In genomic region chr16:14292205-14293199, GRCm38 (mm10) we compare ENCODE assay signal across 8 mouse cellular contexts. TPM values are rescaled to one million over a fixed set of nuclear protein-coding genes. Genes with fewer than 3 reads are reported as not detected.
DNase-seq lines count a peak whose midpoint lies in the region; ATAC-seq and TF ChIP-seq lines count a peak whose summit lies in the region.

No protein-coding gene starts in this region.

- H3K9ac ChIP-seq in ES-E14 (ENCODE audit: insufficient read depth, low read depth, low read length, poor library complexity, severe bottlenecking): peak overlapping the region; percentile 44
- H3K9ac ChIP-seq in midbrain, embryonic 16.5 days (ENCODE audit: low read depth, low read length): peak overlapping the region; percentile 27

- 16% methylated on average over 31 of the region's 31 CpGs for WGBS in midbrain, embryonic 16.5 days

- no peaks in the 10 kb centered on the region for H3K9me3 ChIP-seq in ES-E14 (ENCODE audit: control insufficient read depth, insufficient read depth, low read depth, low read length)
- H3K9me3 ChIP-seq in midbrain, embryonic 16.5 days (replicated peaks; ENCODE audit: control insufficient read depth, low read length, poor library complexity, severe bottlenecking): no peaks in the 10 kb centered on the region

- H3K27ac ChIP-seq in ES-E14 (ENCODE audit: insufficient read depth, low read depth, low read length, poor library complexity, severe bottlenecking): no peak overlapping the region
- H3K27ac ChIP-seq in midbrain, embryonic 16.5 days (ENCODE audit: low read length): no peak overlapping the region

- peak; percentile 32; the same call in 1 of the 2 replicates for ATAC-seq in granulocyte monocyte progenitor cell, adult 5-6 weeks (replicated peaks; ENCODE audit: poor library complexity, severe bottlenecking)
- ATAC-seq in midbrain, embryonic 16.5 days: peak; percentile 26; the same call in 1 of the 2 replicates
- ATAC-seq in megakaryocyte-erythroid progenitor cell, adult 5-6 weeks (replicated peaks; ENCODE audit: low FRiP score, low TSS enrichment, poor library complexity, severe bottlenecking): no peak

- 0 out of 2 replicates have a peak, but pooled peaks cover 2% of the 10 kb centered on the region for H3K27me3 ChIP-seq in midbrain, embryonic 16.5 days (ENCODE audit: control insufficient read depth, insufficient read depth, low read depth, low read length)

- DNase-seq in embryo, embryonic 10 days (ENCODE audit: low spot score): peak; percentile 14
- DNase-seq in embryo, embryonic 9.5 days (ENCODE audit: extremely low spot score): no peak
- DNase-seq in ES-E14 (ENCODE audit: low read depth, low spot score) (no peak), MN1 (ENCODE audit: low spot score) (no peak)
- DNase-seq in kidney, postnatal 25 days: peak; percentile 8 to 41

- in situ Hi-C loops in ES-E14 (cut with MboI; ENCODE audit: low sequenced_read_pairs in 2 of 2, unreplicated experiment in 2 of 2): no loop called here

- peak overlapping the region; percentile 63 for H3K4me2 ChIP-seq in midbrain, embryonic 16.5 days (ENCODE audit: low read length)

- peaks cover 0 to 4% of the 10 kb centered on the region in 2 experiments; a peak in 2 of 4 replicates for H3K4me1 ChIP-seq in ES-E14 (ENCODE audit: control insufficient read depth in 2 of 2, insufficient read depth in 2 of 2, low read length in 2 of 2, poor library complexity in 1 of 2)
- H3K4me1 ChIP-seq in midbrain, embryonic 16.5 days (ENCODE audit: control insufficient read depth, insufficient read depth, low read length): peaks cover 12% of the 10 kb centered on the region

- H3K4me3 ChIP-seq in ES-E14 (ENCODE audit: insufficient read depth in 1 of 2, low read depth in 1 of 2, low read length in 2 of 2, poor library complexity in 1 of 2, severe bottlenecking in 1 of 2): peak overlapping the region; percentile 50 to 52
- peak overlapping the region; percentile 26 for H3K4me3 ChIP-seq in midbrain, embryonic 16.5 days (ENCODE audit: low read depth, low read length)

- no peaks in the 10 kb centered on the region; the same call in 1 of the 2 replicates for H3K36me3 ChIP-seq in ES-E14 (ENCODE audit: control insufficient read depth, insufficient read depth, low read length, poor library complexity, severe bottlenecking)
- H3K36me3 ChIP-seq in midbrain, embryonic 16.5 days (ENCODE audit: control insufficient read depth, insufficient read depth, low read length): peaks cover 3% of the 10 kb centered on the region; the same call in 1 of the 2 replicates

TF ChIP-seq in ES-E14, 5 proteins besides CTCF, POLR2A, EP300 and RAD21:
- no peak for TF ChIP-seq CHD2 (IDR thresholded peaks at IDR 0.05; ENCODE audit: low read depth, low read length)
- TF ChIP-seq HCFC1 (IDR thresholded peaks at IDR 0.05; ENCODE audit: borderline replicate concordance, insufficient read depth, low read length): no peak
- TF ChIP-seq MAFK (IDR thresholded peaks at IDR 0.05; ENCODE audit: insufficient read depth, low read depth, low read length): no peak
- TF ChIP-seq ZNF384 (IDR thresholded peaks at IDR 0.05; ENCODE audit: low read depth, low read length): no peak
- TF ChIP-seq ZC3H11A (IDR thresholded peaks at IDR 0.05; ENCODE audit: borderline replicate concordance, low read depth, low read length): no peak

RNA-seq across cellular contexts. Expression of gene Myh11, which starts 1.3 kb away (rescaled TPM):
- 0.37 and 0.76 TPM in 2 replicates for total RNA-seq in ES-E14 (2012; rRNA removed)
- total RNA-seq in granulocyte monocyte progenitor cell, adult 5-6 weeks (2014; fragmentation: Nextera tagmentation): not detected in 2 replicates
- not detected in 2 replicates for total RNA-seq in granulocyte monocyte progenitor cell, adult 5-6 weeks (2017)
- 0.59 and 0.67 TPM in 2 replicates for polyA plus RNA-seq in midbrain, embryonic 16.5 days (2015; fragmentation: Nextera tagmentation; extraction: Ambion mirVana)
- 0.15 TPM in 1 of 2 replicates, not detected in the other for total RNA-seq in megakaryocyte-erythroid progenitor cell, adult 5-6 weeks (2014; fragmentation: Nextera tagmentation)
- total RNA-seq in megakaryocyte-erythroid progenitor cell, adult 5-6 weeks (2017): 0.09 TPM in 1 of 2 replicates, not detected in the other

RNA-seq across cellular contexts. Expression of gene Fopnl, which starts 24.7 kb away (rescaled TPM):
- 17.7 and 22.1 TPM in 2 replicates for total RNA-seq in ES-E14 (2012; rRNA removed)
- 37.5 and 42.9 TPM in 2 replicates for total RNA-seq in granulocyte monocyte progenitor cell, adult 5-6 weeks (2014; fragmentation: Nextera tagmentation)
- 31.1 and 53.1 TPM in 2 replicates for total RNA-seq in granulocyte monocyte progenitor cell, adult 5-6 weeks (2017)
- 205 TPM in 2 replicates for polyA plus RNA-seq in midbrain, embryonic 16.5 days (2015; fragmentation: Nextera tagmentation; extraction: Ambion mirVana)
- total RNA-seq in megakaryocyte-erythroid progenitor cell, adult 5-6 weeks (2014; fragmentation: Nextera tagmentation): 60.9 and 92.5 TPM in 2 replicates
- 39.4 and 40.3 TPM in 2 replicates for total RNA-seq in megakaryocyte-erythroid progenitor cell, adult 5-6 weeks (2017)

Comparison
In these comparisons a context has a peak if more than half of its experiments do, and no peak if none do; other contexts are left out.
1. DNase-seq: peak in embryo, embryonic 10 days (single experiment) and kidney, postnatal 25 days (2 of 2); none in embryo, embryonic 9.5 days (single experiment), ES-E14 (single experiment) and MN1 (single experiment).